Mouse (Mus musculus) lung, postnatal 0 days (tissue): ENCODE results near the gene Mdk.

Experiments
- CTCF ChIP-seq: IDR thresholded peaks from 2 replicates; pipeline ENCODE4 v1.5.1; 2016; ENCODE audit warnings: antibody characterized with exemption, mild to moderate bottlenecking
- EP300 ChIP-seq: IDR thresholded peaks from 2 replicates; pipeline ENCODE4 v1.6.1; 2016; ENCODE audit warnings: antibody characterized with exemption, mild to moderate bottlenecking, control low read depth

GRCm38 (mm10) chr2:91884616-91885015 is 47.5 kb downstream of the Mdk start:
- TF ChIP-seq EP300 = no peak
- no peak for TF ChIP-seq CTCF
